ENCODE assay signal across 8 mouse cellular contexts in the genomic region with DNA sequence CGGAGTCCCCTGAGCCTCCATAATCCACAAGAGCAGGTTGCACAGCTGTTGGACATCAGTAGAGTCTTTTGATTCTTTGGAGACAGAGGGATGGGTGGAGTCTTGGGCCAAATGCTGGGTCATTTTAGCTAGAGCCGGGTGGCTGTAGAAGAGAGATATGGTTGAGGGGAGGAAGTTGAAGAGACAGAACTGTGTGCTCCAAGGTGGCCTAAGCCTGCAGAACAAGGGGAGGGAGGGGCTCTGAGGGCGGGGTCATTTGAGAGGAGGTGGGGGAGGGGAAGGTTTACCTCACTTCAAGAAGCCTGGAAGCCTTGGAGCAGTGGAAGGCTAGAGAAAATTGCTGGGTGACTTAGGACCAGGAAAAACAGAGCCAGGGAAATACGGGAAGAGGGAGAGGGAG. TPM values are rescaled to one million over a fixed set of nuclear protein-coding genes. Genes with fewer than 3 reads are reported as not detected.
DNase-seq lines count a peak whose midpoint lies in the region; ATAC-seq and TF ChIP-seq lines count a peak whose summit lies in the region.
"Had no signal": no experiment of that assay in that cellular context is flagged by ENCODE, and none has a peak within 500 bp of the region (broad histone marks: within the 10 kb centered on the region; RNA-seq: fewer than 3 reads in every experiment).

A gene (plus strand): TSS at position 296 of the 400 bp plus-strand sequence.

- H3K4me3 ChIP-seq in liver, embryonic 13.5 days (replicated peaks): peak within 1 kb of the TSS; percentile 69
- H3K4me3 ChIP-seq in kidney, adult 2 months (ENCODE audit: insufficient read depth, low read depth, low read length): no peak within 1 kb of the TSS

- peak within 1 kb of the TSS; percentile 80 for H3K9ac ChIP-seq in liver, embryonic 13.5 days

- H3K27ac ChIP-seq in liver, embryonic 13.5 days: peak within 1 kb of the TSS; percentile 94
- no peak within 1 kb of the TSS for H3K27ac ChIP-seq in kidney, adult 2 months (ENCODE audit: insufficient read depth, low read depth, low read length)

- TF ChIP-seq POLR2A in kidney, adult 2 months (IDR thresholded peaks at IDR 0.05; ENCODE audit: low read depth, low read length): no peak

- H3K36me3 ChIP-seq in liver, embryonic 13.5 days: peaks cover 14% of the 10 kb centered on the region
- H3K36me3 ChIP-seq in kidney, adult 2 months (ENCODE audit: control insufficient read depth, insufficient read depth, low read length): no peaks in the 10 kb centered on the region

- DNase-seq in thymus, postnatal 14 days: peak; percentile 38
- DNase-seq in thymus, postnatal 25 days: no peak
- peak; percentile 79 for DNase-seq in liver, embryonic 13.5 days
- no peak for DNase-seq in kidney, postnatal 36 days
- no peak for DNase-seq in kidney, adult 2 months
- no peak for DNase-seq in adrenal gland, postnatal 10 days
- DNase-seq: lung, postnatal 36 days had no signal

- H3K4me2 ChIP-seq in liver, embryonic 13.5 days: peak within 1 kb of the TSS; percentile 88

- peaks cover 69% of the 10 kb centered on the region for H3K4me1 ChIP-seq in liver, embryonic 13.5 days (replicated peaks)
- no peaks in the 10 kb centered on the region for H3K4me1 ChIP-seq in kidney, adult 2 months (ENCODE audit: control insufficient read depth, insufficient read depth, low read length)

- no peak for TF ChIP-seq CTCF in kidney, adult 2 months (conservative IDR thresholded peaks at IDR 0.05; ENCODE audit: insufficient read depth, insufficient read length, low read depth, low read length)

- ATAC-seq in common myeloid progenitor, adult 5-6 weeks (replicated peaks; ENCODE audit: low read depth, poor library complexity, severe bottlenecking): peak; percentile 65
- ATAC-seq in liver, embryonic 13.5 days (ENCODE audit: low read depth): peak; percentile 90

- WGBS in liver, embryonic 13.5 days (ENCODE audit: insufficient replicate concordance): 6% methylated on average over 3 of the region's 4 CpGs
- 16% methylated on average over 3 of the region's 4 CpGs for WGBS in kidney, adult 2 months

- H3K9me3 ChIP-seq in liver, embryonic 13.5 days (replicated peaks): no peaks in the 10 kb centered on the region

- H3K27me3 ChIP-seq in liver, embryonic 13.5 days: no peaks in the 10 kb centered on the region
- H3K27me3 ChIP-seq in kidney, adult 2 months (replicated peaks; ENCODE audit: control insufficient read depth, insufficient read depth, low read length): no peaks in the 10 kb centered on the region

RNA-seq across cellular contexts. Expression of the gene that starts here (rescaled TPM):
- 46.2 and 61.0 TPM in 2 replicates for total RNA-seq in common myeloid progenitor, adult 5-6 weeks (2017)
- polyA plus RNA-seq in liver, embryonic 13.5 days (2015; fragmentation: Nextera tagmentation; extraction: Ambion mirVana): 4.4 and 5.5 TPM in 2 replicates
- polyA plus RNA-seq in kidney, adult 2 months (2012; rRNA removed): 0.07 and 3.1 TPM in 2 replicates
- total RNA-seq in adrenal gland, postnatal 10 days (2021): 1 to 10 TPM; 1.5 to 2.0 TPM

Comparison
In these comparisons a context has a peak if more than half of its experiments do, and no peak if none do; other contexts are left out.
1. RNA of the gene that starts here (total RNA-seq): 46.2 to 61.0 TPM in common myeloid progenitor, adult 5-6 weeks; 1.5 to 2.0 TPM in adrenal gland, postnatal 10 days; every median in the first group is over 10 times any median in the second.
2. DNase-seq: peak in thymus, postnatal 14 days (single experiment) and liver, embryonic 13.5 days (single experiment); none in thymus, postnatal 25 days (single experiment), kidney, postnatal 36 days (0 of 2), kidney, adult 2 months (single experiment) and adrenal gland, postnatal 10 days (single experiment).